Mouse (Mus musculus) forebrain, embryonic 11.5 days (tissue): Measurements from ENCODE around the gene Smg7. TPM values are rescaled to one million over a fixed set of nuclear protein-coding genes. Genes with fewer than 3 reads are reported as not detected.

ENCODE experiments used
- ATAC-seq: fragments of 200-750 bp; cut with Nextera tagmentation; replicated peaks from 2 replicates; pipeline ENCODE4 v1.8.0; 2017; ENCODE audit warnings: moderate TSS enrichment; ENCODE audit not compliant: low FRiP score
- DNase-seq: peaks from one replicate; pipeline ENCODE4 v3.0.0-alpha.2; 2017; ENCODE audit warnings: low spot score
- H3K27ac ChIP-seq: fragments of 300-500 bp; sonication (generic); 2 replicates; pipeline ENCODE4 v1.5.1; 2014; ENCODE audit warnings: low read depth, low read length
- H3K27me3 ChIP-seq: fragments of 300-500 bp; sonication (generic); 2 replicates; pipeline ENCODE4 v1.6.1; 2014; ENCODE audit warnings: mild to moderate bottlenecking, low read length, mixed read lengths; ENCODE audit not compliant: control insufficient read depth, insufficient read depth
- H3K36me3 ChIP-seq: fragments of 300-500 bp; sonication (generic); 2 replicates; pipeline ENCODE4 v1.6.1; 2014; ENCODE audit warnings: mild to moderate bottlenecking, low read length, moderate library complexity, mixed read lengths; ENCODE audit not compliant: control insufficient read depth, insufficient read depth
- H3K4me1 ChIP-seq: fragments of 300-500 bp; sonication (generic); replicated peaks from 2 replicates; pipeline ENCODE4 v1.6.1; 2014; ENCODE audit warnings: low read length, mixed read lengths; ENCODE audit not compliant: control insufficient read depth, insufficient read depth
- H3K4me2 ChIP-seq: fragments of 300-500 bp; sonication (generic); 2 replicates; pipeline ENCODE4 v1.6.1; 2014; ENCODE audit warnings: low read depth, mild to moderate bottlenecking, low read length, moderate library complexity, mixed read lengths; ENCODE audit not compliant: severe bottlenecking
- H3K4me3 ChIP-seq: fragments of 300-500 bp; sonication (generic); 2 replicates; pipeline ENCODE4 v1.5.1; 2014; ENCODE audit warnings: low read depth, low read length
- H3K9ac ChIP-seq: fragments of 300-500 bp; sonication (generic); 2 replicates; pipeline ENCODE4 v1.6.1; 2014; ENCODE audit warnings: low read length
- H3K9me3 ChIP-seq: fragments of 300-500 bp; sonication (generic); 2 replicates; pipeline ENCODE4 v1.6.1; 2016; ENCODE audit warnings: low read length, mixed read lengths; ENCODE audit not compliant: control insufficient read depth
- WGBS: fragments of 180-500 bp; shearing (Covaris S2); extraction: QIAGEN DNeasy Blood & Tissue Kit; methylation state at CpG from one replicate; pipeline ENCODE4 v1.1.7; 2014; 5-methylcytosine and 5-hydroxymethylcytosine counted together
- polyA plus RNA-seq: library from polyadenylated mRNA; unstranded; fragments of >200 nt; fragmentation: Nextera tagmentation; extraction: Ambion mirVana; gene quantifications from 2 replicates; pipeline ENCODE4 v1.2.1, GENCODE M21; 2014

The Smg7 gene
- polyA plus RNA-seq, 1 experiment from 2014 or later, result 47.1 TPM

DNA sequence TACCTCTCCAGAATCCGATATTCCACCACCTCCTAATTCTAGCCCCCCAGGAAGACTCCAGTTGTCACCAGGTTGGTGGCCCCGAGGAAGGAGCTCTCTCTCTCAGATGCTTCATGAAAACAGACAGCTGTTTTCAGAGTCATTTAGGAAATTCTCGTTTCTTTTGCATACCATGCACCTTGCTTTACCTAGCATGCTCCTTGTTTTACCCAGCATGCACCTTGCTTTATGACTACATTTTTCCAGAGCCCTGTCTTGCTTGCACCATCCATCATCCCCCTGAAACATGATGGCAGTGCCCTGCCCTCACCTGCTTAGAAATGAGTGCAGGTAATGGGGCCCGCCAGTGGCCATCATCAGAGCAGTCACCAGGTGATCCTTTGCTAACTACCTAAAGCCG lies 70.8 kb downstream of the Smg7 start:
- H3K36me3 ChIP-seq, result no peaks in the 10 kb centered on the region
- H3K27ac ChIP-seq, result no peak overlapping the region
- H3K27me3 ChIP-seq, result no peaks in the 10 kb centered on the region
- no peaks in the 10 kb centered on the region for H3K4me1 ChIP-seq
- ATAC-seq (no peak), DNase-seq (no peak)
- H3K9ac ChIP-seq, result no peak overlapping the region
- H3K9me3 ChIP-seq, result no peaks in the 10 kb centered on the region
- H3K4me3 ChIP-seq, result no peak overlapping the region
- no peak overlapping the region for H3K4me2 ChIP-seq
- WGBS, result 85% methylated on average over 5 of the region's 5 CpGs

DNA sequence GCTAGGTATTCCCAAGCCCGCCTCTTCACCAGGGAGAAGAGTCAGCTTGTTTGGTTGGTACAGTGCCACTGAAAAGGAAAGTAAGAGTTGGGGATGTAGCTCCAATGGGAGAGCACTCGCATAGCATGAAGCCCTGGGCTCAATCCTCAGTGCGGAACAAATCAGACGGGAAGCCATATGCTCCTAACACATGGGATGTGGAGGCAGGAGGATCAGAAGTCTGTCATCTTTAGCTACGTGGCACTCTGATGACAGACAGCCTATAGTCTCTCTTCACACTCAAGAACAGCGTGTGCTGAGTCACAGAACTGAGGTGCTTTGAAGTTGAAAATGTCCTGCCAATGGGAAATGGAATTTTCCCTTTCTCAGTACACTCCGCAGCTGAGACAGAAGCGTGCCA lies 71.4 kb downstream of the Smg7 start:
- no peaks in the 10 kb centered on the region for H3K9me3 ChIP-seq
- H3K27me3 ChIP-seq, result no peaks in the 10 kb centered on the region
- ATAC-seq (no peak), DNase-seq (no peak)
- H3K9ac ChIP-seq, result no peak overlapping the region
- 93% methylated on average over 8 of the region's 8 CpGs for WGBS
- H3K4me3 ChIP-seq, result no peak overlapping the region
- no peak overlapping the region for H3K4me2 ChIP-seq
- no peaks in the 10 kb centered on the region for H3K36me3 ChIP-seq
- H3K27ac ChIP-seq, result no peak overlapping the region
- H3K4me1 ChIP-seq, result no peaks in the 10 kb centered on the region

DNA sequence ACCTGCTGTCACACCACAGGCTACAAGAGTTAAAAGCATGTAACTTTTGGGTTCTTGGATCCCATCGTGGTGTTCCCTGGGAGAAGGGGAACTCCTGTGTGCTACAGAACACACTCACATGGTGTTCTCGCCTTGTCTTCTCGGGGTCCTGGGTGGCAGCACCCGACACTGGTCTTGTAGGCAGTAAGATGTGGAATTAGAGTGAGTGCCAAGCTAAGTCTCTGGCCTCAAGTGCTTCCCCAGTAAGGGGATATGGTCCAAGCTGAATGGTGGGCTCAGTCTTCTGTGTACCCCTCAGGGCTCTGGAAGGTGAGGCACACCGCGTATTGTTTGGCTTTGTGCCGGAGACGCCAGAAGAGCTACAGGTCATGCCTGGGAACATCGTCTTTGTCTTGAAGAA lies 72.4 kb downstream of the Smg7 start:
- Histone ChIP-seq H3K4me1 (no peaks in the 10 kb centered on the region), H3K4me3 (no peak overlapping the region), H3K36me3 (no peaks in the 10 kb centered on the region), H3K9ac (no peak overlapping the region), H3K4me2 (no peak overlapping the region), H3K27me3 (no peaks in the 10 kb centered on the region), H3K27ac (no peak overlapping the region), H3K9me3 (no peaks in the 10 kb centered on the region)
- no peak for ATAC-seq
- DNase-seq, result no peak
- WGBS, result 96% methylated on average over 9 of the region's 9 CpGs

DNA sequence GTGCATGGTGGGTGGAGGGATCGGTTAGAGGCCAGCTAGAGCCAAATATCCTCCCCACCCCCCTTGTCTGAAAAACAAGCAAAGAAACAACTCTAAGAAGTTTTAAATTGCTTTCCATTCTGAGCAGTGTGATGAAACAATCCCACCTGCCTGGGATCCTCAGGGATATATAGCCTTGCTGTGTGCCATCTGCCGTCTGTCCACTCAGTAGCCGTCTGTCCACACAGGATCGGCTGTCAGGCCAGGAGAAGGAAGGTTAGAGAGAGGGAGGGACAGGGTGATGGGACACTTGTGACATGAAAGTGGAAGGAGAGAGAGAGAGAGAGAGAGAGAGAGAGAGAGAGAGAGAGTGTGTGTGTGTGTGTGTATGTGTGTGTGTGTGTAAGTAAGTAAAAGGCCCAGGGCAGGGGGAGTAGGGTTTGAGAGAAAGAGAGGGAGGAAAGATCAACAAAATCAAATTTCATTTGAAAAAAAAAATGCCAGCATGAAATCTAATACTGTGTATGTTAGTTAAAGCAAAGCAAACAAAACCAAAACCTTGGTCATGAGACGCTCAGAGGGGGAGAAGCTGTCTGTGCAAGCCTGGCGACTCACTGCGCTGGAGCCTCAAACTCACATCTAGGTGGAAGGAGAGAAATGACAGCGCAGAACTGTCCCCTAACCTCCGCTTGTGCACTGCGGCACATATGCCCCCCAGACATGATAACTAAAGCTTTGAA lies 73.7 kb downstream of the Smg7 start:
- WGBS, result 80% methylated on average over 10 of the region's 10 CpGs
- Histone ChIP-seq H3K9me3 (no peaks in the 10 kb centered on the region), H3K9ac (no peak overlapping the region), H3K27me3 (no peaks in the 10 kb centered on the region), H3K36me3 (no peaks in the 10 kb centered on the region), H3K4me2 (no peak overlapping the region), H3K4me3 (no peak overlapping the region), H3K4me1 (no peaks in the 10 kb centered on the region), H3K27ac (no peak overlapping the region)
- no peak for DNase-seq
- no peak for ATAC-seq

DNA sequence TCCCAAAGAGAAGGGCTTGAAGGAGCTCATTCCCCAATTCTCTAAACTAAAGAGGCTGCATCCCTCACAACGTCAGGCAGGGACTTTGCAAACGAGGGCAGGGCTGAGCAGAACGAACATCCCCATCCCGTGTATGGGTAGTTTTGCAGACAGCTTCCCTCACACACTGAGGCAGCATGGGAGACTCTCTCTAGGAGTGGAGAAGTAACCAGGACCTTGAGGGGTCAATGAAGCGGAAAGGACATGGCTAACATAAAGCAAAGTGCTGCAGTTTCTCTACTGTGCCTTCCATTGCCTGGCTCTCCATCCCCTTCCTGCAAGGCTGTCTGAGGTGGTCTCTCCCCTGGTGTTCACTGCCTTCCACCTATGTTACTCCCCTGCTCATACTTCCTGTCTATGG lies 74.3 kb downstream of the Smg7 start:
- H3K9me3 ChIP-seq, result no peaks in the 10 kb centered on the region
- H3K4me1 ChIP-seq, result no peaks in the 10 kb centered on the region
- no peak overlapping the region for H3K27ac ChIP-seq
- H3K36me3 ChIP-seq, result no peaks in the 10 kb centered on the region
- H3K9ac ChIP-seq, result no peak overlapping the region
- no peak for ATAC-seq
- no peak overlapping the region for H3K4me3 ChIP-seq
- no peak for DNase-seq
- H3K4me2 ChIP-seq, result no peak overlapping the region
- H3K27me3 ChIP-seq, result no peaks in the 10 kb centered on the region
- WGBS, result 82% methylated on average over 5 of the region's 5 CpGs

DNA sequence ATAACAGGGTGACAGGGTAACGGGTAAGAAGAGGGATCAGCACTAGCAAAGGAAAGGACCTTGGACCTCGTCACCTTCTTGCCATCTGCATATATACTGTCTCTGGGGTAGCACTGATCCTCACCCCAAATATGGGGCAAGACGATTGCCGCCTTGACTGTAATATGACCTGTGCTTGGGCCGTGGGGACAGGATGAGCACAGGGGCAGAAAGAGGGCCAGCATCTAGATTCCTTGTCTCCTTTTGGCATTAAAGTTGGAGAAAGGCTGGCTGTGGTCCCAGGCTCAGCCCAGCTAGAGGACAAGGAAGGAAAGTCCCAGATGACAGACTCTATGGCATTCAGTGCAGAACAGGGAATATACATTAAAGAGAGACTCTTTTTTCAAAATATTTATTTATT lies 76.0 kb downstream of the Smg7 start:
- Histone ChIP-seq H3K36me3 (no peaks in the 10 kb centered on the region), H3K4me1 (no peaks in the 10 kb centered on the region), H3K9ac (no peak overlapping the region), H3K9me3 (no peaks in the 10 kb centered on the region), H3K4me3 (no peak overlapping the region), H3K4me2 (no peak overlapping the region), H3K27me3 (no peaks in the 10 kb centered on the region), H3K27ac (no peak overlapping the region)
- no peak for ATAC-seq
- 87% methylated on average over 5 of the region's 5 CpGs for WGBS
- no peak for DNase-seq

DNA sequence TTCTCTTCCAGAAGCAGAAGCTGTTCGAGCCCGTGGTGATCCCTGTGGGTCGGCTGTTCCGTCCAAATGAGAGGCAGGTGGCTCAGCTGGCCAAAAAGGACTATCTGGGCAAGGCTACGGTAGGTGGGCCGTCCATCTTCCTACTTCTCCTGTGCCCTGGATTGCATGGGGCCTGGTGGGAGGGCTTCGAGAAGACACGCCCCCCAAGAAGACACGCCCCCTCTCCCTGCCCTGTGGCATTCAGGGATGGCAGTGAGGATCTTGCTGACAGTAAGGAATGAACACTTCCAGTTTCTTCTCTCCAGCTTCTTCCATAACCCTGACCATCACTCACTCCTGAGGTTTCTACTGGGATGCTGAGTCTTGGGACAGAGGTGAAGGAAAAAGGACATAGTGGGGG lies 78.2 kb downstream of the Smg7 start:
- no peaks in the 10 kb centered on the region for H3K27me3 ChIP-seq
- 81% methylated on average over 9 of the region's 9 CpGs for WGBS
- DNase-seq (no peak), ATAC-seq (no peak)
- H3K27ac ChIP-seq, result no peak overlapping the region
- H3K4me3 ChIP-seq, result no peak overlapping the region
- no peak overlapping the region for H3K4me2 ChIP-seq
- no peaks in the 10 kb centered on the region for H3K4me1 ChIP-seq
- H3K9me3 ChIP-seq, result no peaks in the 10 kb centered on the region
- no peak overlapping the region for H3K9ac ChIP-seq
- H3K36me3 ChIP-seq, result no peaks in the 10 kb centered on the region

DNA sequence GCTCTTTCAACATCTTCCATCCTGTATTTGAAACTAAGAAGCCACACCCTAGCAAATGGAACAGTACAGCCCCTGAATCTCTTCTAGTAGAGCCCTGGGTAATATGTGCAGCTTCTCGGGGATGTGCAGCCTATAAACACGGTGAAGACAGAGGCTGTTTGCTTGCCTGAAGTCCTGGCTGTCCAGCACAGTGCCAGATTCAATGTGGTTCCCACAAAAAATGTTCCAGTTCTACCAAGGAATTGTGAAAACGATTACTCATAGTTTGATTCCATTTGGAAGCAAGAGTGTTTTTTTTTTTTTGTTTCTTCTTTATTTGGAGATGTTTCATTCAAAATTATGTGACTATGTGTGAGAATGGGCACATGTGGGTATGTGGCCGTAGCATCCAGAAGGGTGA lies 80.7 kb downstream of the Smg7 start:
- H3K9me3 ChIP-seq, result no peaks in the 10 kb centered on the region
- DNase-seq (no peak), ATAC-seq (no peak)
- H3K36me3 ChIP-seq, result no peaks in the 10 kb centered on the region
- no peak overlapping the region for H3K4me2 ChIP-seq
- H3K9ac ChIP-seq, result no peak overlapping the region
- H3K27ac ChIP-seq, result no peak overlapping the region
- H3K4me3 ChIP-seq, result no peak overlapping the region
- 91% methylated on average over 4 of the region's 4 CpGs for WGBS
- no peaks in the 10 kb centered on the region for H3K27me3 ChIP-seq
- H3K4me1 ChIP-seq, result peaks cover 5% of the 10 kb centered on the region; the same call in 1 of the 2 replicates

DNA sequence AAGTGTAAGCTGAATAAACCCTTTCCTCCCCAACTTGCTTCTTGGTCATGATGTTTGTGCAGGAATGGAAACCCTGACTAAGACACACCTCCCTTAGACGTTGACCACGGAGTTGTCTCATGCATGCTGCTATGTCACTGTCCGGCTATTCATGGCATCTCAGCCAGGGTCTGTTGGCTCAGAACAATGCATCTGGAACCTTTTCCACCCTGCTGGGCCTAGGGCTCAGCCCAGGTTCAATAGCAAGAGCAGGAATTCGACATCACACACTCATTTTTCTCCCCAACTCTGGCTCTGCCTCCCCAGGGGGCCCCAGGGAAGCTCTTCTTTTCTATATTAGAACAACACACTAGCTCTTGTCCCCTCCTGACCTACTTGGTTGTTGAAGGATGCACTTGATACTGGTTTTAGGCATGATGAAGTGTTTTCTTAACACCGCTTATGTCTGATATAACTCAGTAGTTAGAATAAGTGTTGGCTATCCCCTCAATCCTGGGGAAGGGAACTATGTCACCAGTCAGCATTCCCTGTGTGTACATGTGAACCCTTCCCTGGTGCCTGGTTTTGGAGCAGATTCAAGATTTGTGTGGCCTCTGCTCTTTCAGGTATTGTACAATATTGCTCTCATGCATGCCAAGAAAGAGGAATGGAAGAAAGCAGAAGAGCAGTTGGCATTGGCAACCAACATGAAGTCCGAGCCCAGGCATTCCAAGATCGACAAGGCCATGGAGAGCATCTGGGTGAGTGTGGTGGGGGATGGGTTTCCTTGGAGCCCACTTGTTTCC lies 81.3 kb downstream of the Smg7 start:
- DNase-seq, result no peak
- Histone ChIP-seq H3K4me1 (peaks cover 9% of the 10 kb centered on the region; the same call in 1 of the 2 replicates), H3K9me3 (no peaks in the 10 kb centered on the region), H3K36me3 (no peaks in the 10 kb centered on the region), H3K4me3 (no peak overlapping the region), H3K4me2 (no peak overlapping the region), H3K27me3 (no peaks in the 10 kb centered on the region), H3K9ac (no peak overlapping the region), H3K27ac (no peak overlapping the region)
- WGBS, result 78% methylated on average over 7 of the region's 7 CpGs
- no peak for ATAC-seq
